Mouse (Mus musculus): ENCODE results near the gene Mpdu1.
"Not testable (repeated sequence)": the region's sequence is repeated elsewhere in the genome, so short reads cannot be mapped to it uniquely, and the experiment has no call there.

Mpdu1 gene

GRCm38 (mm10) chr11:69621571-69622268 lies 40.7 kb downstream of the Mpdu1 start, which contains the start of gene Sat2:
Gene Sat2, plus strand, starts transcription at chr11:69622024.
- DNase-seq (ENCODE audit: low read depth, low spot score) = no peak

GRCm38 (mm10) chr11:69620394-69621081 lies 41.9 kb downstream of the Mpdu1 start:
- DNase-seq (ENCODE audit: low read depth, low spot score) = no peak

- DNase-seq (ENCODE audit: low read depth, low spot score) = no peak
These were observed 44.6 kb downstream of the Mpdu1 start, which contains the start of gene Shbg for GRCm38 (mm10) chr11:69617805-69618204. Gene Shbg, minus strand, starts transcription at chr11:69617905.

GRCm38 (mm10) chr11:69616781-69617180 lies 45.7 kb downstream of the Mpdu1 start:
- DNase-seq (ENCODE audit: low read depth, low spot score) = no peak

- not testable (repeated sequence) for DNase-seq (ENCODE audit: low read depth, low spot score)
These were observed 48.2 kb downstream of the Mpdu1 start for GRCm38 (mm10) chr11:69614257-69614588.

DNA sequence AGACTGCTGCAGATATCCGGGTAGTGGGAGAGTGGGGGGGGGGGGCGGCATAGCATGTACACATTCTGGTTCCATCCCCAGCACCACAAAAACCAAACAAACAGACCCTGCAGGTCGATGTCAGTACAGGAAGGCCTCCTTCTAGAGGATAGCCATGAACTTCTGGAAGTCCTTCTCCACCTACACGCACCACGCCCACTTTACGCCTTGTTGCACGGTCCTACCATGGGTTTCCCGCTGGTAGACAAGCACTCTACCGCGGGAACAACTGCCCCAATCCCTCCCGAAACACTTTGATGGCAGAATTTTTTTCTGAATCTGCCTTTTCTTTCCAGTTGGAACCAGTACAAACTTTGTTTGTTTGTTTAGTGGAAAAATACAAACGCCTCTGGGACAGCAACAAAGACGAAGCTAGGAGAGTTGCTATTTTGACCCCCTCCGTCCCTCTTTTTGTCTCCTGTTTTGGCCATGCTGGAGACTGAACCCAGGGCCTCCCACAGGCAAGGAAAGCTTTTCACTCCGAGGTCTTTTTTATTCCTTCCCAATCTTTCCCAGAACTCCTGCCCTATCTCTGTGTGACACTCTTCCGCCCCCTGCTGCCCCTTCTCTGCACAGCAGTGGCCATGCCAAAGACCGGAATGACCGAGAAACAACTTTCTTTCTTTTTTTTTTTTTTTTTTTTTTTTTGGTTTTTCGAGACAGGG lies 48.7 kb downstream of the Mpdu1 start:
- DNase-seq (ENCODE audit: low read depth, low spot score) = peak; percentile 87

- no peak for DNase-seq (ENCODE audit: low read depth, low spot score)
These were observed 51.5 kb downstream of the Mpdu1 start for GRCm38 (mm10) chr11:69610899-69611298.

DNA sequence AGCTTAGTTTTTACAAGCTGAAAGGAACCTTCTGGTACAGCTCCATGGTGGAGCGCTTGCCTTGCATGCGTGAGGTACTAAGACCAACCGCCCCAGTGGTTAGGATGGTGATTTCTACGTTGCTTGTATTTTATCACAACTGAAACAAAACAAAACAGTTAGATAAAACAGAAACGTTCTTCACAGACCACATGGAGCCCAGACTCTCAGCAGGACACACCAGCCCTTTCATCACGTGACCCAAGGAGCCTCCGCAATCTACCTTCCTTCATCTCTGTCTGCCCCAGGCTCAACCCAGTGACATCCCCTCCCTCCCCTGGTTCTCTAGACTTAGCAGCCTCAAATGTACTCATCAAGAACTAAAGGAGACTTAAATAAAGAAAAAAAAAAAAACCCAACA lies 53.0 kb downstream of the Mpdu1 start:
- DNase-seq (ENCODE audit: low read depth, low spot score) = no peak

DNA sequence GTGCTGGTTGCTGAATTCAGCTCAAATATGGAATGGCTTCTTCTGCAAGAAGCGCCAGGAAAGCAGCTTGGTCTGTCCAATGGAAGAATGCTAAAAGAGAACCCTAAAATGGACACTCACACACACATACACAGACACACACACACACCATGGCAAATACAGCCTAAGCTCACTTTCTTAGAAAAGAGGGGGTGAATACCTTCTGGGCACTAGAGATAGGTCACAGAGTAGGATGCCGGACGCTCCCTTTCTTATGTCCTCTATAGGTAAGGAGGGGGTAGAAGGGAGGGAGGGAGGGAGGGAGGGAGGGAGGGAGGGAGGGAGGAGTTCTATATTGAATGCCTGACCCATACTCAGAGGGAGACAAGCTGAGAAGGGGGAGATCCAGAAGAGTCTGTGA lies 53.9 kb downstream of the Mpdu1 start:
- no peak for DNase-seq (ENCODE audit: low read depth, low spot score)

- DNase-seq (ENCODE audit: low read depth, low spot score) = no peak
These were observed 55.6 kb downstream of the Mpdu1 start for GRCm38 (mm10) chr11:69606832-69607231.

Data from ES-CJ7 (cell line).